Mouse (Mus musculus) kidney, adult 2 months (tissue): ENCODE measurements around the gene Gm6309.

Source experiments
- CTCF ChIP-seq: fragments of 200-500 bp; conservative IDR thresholded peaks from 2 replicates; pipeline ENCODE4 v1.5.1; 2011; ENCODE audit warnings: low read depth, mild to moderate bottlenecking, control low read depth, low read length, moderate library complexity, mixed read lengths; ENCODE audit not compliant: insufficient read depth, insufficient read length
- POLR2A ChIP-seq: fragments of 200-500 bp; IDR thresholded peaks from one replicate; pipeline ENCODE4 v1.6.1; 2011; ENCODE audit warnings: low read depth, low read length, control low read depth

- TF ChIP-seq POLR2A (no peak), CTCF (peak; percentile 55; the same call in 1 of the 2 replicates)
Observed at GRCm38 (mm10) chr5:146188144-146188543, 17.6 kb upstream of the Gm6309 start.
